Mouse (Mus musculus) MEL (cell line): ENCODE measurements around the gene Dyrk1a. TPM values are rescaled to one million over a fixed set of nuclear protein-coding genes. Genes with fewer than 3 reads are reported as not detected.

Experiments used
- DNase-seq: peaks from one replicate; pipeline ENCODE4 v3.0.0; 2011; ENCODE audit warnings: low read depth, low spot score
- H3K27ac ChIP-seq: 2 replicates; pipeline ENCODE4 v1.5.1; 2012; ENCODE audit warnings: low read depth, mild to moderate bottlenecking, control low read depth, low read length, moderate library complexity; ENCODE audit not compliant: control insufficient read depth
- H3K27me3 ChIP-seq, 2 experiments: fragments of 150-350 bp in 1 of 2; sonication (generic) in 1 of 2; 2 replicates each; pipeline ENCODE4 v1.6.1; 2012; ENCODE audit warnings: low read length in 2 of 2, mild to moderate bottlenecking in 2 of 2, improper control_type of control experiment in 1 of 2, moderate library complexity in 1 of 2; ENCODE audit not compliant: insufficient read depth in 2 of 2, control insufficient read depth in 1 of 2
- H3K36me3 ChIP-seq, 2 experiments: 2 replicates each; pipeline ENCODE4 v1.6.1; 2012 to 2014; ENCODE audit warnings: low read length in 2 of 2, improper control_type of control experiment in 1 of 2, inconsistent platforms in 1 of 2, mild to moderate bottlenecking in 1 of 2; ENCODE audit not compliant: insufficient read depth in 2 of 2, control insufficient read depth in 1 of 2
- H3K4me1 ChIP-seq, 2 experiments: fragments of 150-350 bp in 1 of 2; sonication (generic) in 1 of 2; 2 replicates each; pipeline ENCODE4 v1.6.1; 2012; ENCODE audit warnings: low read length in 2 of 2, improper control_type of control experiment in 1 of 2, mild to moderate bottlenecking in 1 of 2; ENCODE audit not compliant: insufficient read depth in 2 of 2, control insufficient read depth in 1 of 2
- H3K4me3 ChIP-seq, 2 experiments: fragments of 150-350 bp in 1 of 2; sonication (generic) in 1 of 2; 2 replicates each; pipeline ENCODE4 v1.5.1; 2012; ENCODE audit warnings: low read depth in 2 of 2, low read length in 2 of 2, mild to moderate bottlenecking in 2 of 2, moderate library complexity in 2 of 2, control low read depth in 1 of 2, improper control_type of control experiment in 1 of 2; ENCODE audit not compliant: control insufficient read depth in 1 of 2, insufficient read depth in 1 of 2
- H3K79me2 ChIP-seq: 2 replicates; pipeline ENCODE4 v1.6.1; 2012; ENCODE audit warnings: mild to moderate bottlenecking, low read length, moderate library complexity; ENCODE audit not compliant: control insufficient read depth, poor library complexity, insufficient read depth
- H3K9ac ChIP-seq: 2 replicates; pipeline ENCODE4 v1.6.1; 2012; ENCODE audit warnings: low read depth, mild to moderate bottlenecking, control low read depth, low read length, moderate library complexity; ENCODE audit not compliant: control insufficient read depth, poor library complexity, severe bottlenecking
- H3K9me3 ChIP-seq: fragments of 150-350 bp; sonication (generic); replicated peaks from 2 replicates; pipeline ENCODE4 v1.6.1; 2012; ENCODE audit warnings: mild to moderate bottlenecking, low read length, improper control_type of control experiment, moderate library complexity; ENCODE audit not compliant: insufficient read depth
- BHLHE40 ChIP-seq: IDR thresholded peaks from 2 replicates; pipeline ENCODE4 v1.6.1; 2012; ENCODE audit warnings: low read depth, mild to moderate bottlenecking, inconsistent platforms, low read length, improper control_type of control experiment, borderline replicate concordance
- CHD1 ChIP-seq: IDR thresholded peaks from 2 replicates; pipeline ENCODE4 v1.6.1; 2012; ENCODE audit warnings: low read depth, mild to moderate bottlenecking, inconsistent platforms, low read length, improper control_type of control experiment
- CTCF ChIP-seq, 3 experiments: IDR thresholded peaks in 2 of 3; conservative IDR thresholded peaks in 1 of 3; 2 replicates each; pipeline ENCODE4 v1.5.1; 2011 to 2012; ENCODE audit warnings: low read length in 3 of 3, low read depth in 2 of 3, mild to moderate bottlenecking in 2 of 3, improper control_type of control experiment in 1 of 3, inconsistent platforms in 1 of 3, mixed read lengths in 1 of 3, moderate library complexity in 1 of 3; ENCODE audit not compliant: control insufficient read depth in 1 of 3, insufficient read depth in 1 of 3, poor library complexity in 1 of 3, severe bottlenecking in 1 of 3
- GATA1 ChIP-seq: IDR thresholded peaks from 2 replicates; pipeline ENCODE4 v1.6.1; 2011; ENCODE audit warnings: low read depth, low read length, improper control_type of control experiment
- JUND ChIP-seq: IDR thresholded peaks from 2 replicates; pipeline ENCODE4 v1.6.1; 2011; ENCODE audit warnings: low read depth, mild to moderate bottlenecking, improper control_type of control experiment, low read length
- MAFK ChIP-seq: IDR thresholded peaks from 2 replicates; pipeline ENCODE4 v1.6.1; 2011; ENCODE audit warnings: low read depth, mild to moderate bottlenecking, low read length, improper control_type of control experiment, borderline replicate concordance
- MAX ChIP-seq: IDR thresholded peaks from 2 replicates; pipeline ENCODE4 v1.6.1; 2011; ENCODE audit warnings: low read length, improper control_type of control experiment
- MAZ ChIP-seq: IDR thresholded peaks from 2 replicates; pipeline ENCODE4 v1.6.1; 2012; ENCODE audit warnings: low read depth, mild to moderate bottlenecking, inconsistent platforms, low read length, improper control_type of control experiment
- MYC ChIP-seq: IDR thresholded peaks from 2 replicates; pipeline ENCODE4 v1.6.1; 2011; ENCODE audit warnings: low read depth, mild to moderate bottlenecking, low read length, improper control_type of control experiment, moderate library complexity
- NELFE ChIP-seq: IDR thresholded peaks from 2 replicates; pipeline ENCODE4 v1.6.1; 2011; ENCODE audit warnings: low read depth, low read length, improper control_type of control experiment
- POLR2AphosphoS2 ChIP-seq: IDR thresholded peaks from 2 replicates; pipeline ENCODE4 v1.6.1; 2011; ENCODE audit warnings: low read length, improper control_type of control experiment
- POLR2AphosphoS5 ChIP-seq: IDR thresholded peaks from 2 replicates; pipeline ENCODE4 v1.6.1; 2012; ENCODE audit warnings: low read depth, borderline replicate concordance, mild to moderate bottlenecking, inconsistent platforms, low read length, moderate library complexity, mixed read lengths
- RCOR1 ChIP-seq: IDR thresholded peaks from 2 replicates; pipeline ENCODE4 v1.6.1; 2012; ENCODE audit warnings: low read depth, mild to moderate bottlenecking, inconsistent platforms, low read length, improper control_type of control experiment
- SIN3A ChIP-seq: IDR thresholded peaks from 2 replicates; pipeline ENCODE4 v1.6.1; 2012; ENCODE audit warnings: low read length, improper control_type of control experiment, inconsistent platforms
- SMC3 ChIP-seq: IDR thresholded peaks from 2 replicates; pipeline ENCODE4 v1.6.1; 2011; ENCODE audit warnings: low read depth, low read length, improper control_type of control experiment
- UBTF ChIP-seq: IDR thresholded peaks from 2 replicates; pipeline ENCODE4 v1.6.1; 2012; ENCODE audit warnings: low read depth, mild to moderate bottlenecking, inconsistent platforms, low read length, improper control_type of control experiment, moderate library complexity, borderline replicate concordance; ENCODE audit not compliant: insufficient read depth
- USF1 ChIP-seq: IDR thresholded peaks from 2 replicates; pipeline ENCODE4 v1.6.1; 2014; ENCODE audit warnings: low read depth, mild to moderate bottlenecking, inconsistent platforms, low read length, improper control_type of control experiment, moderate library complexity
- USF2 ChIP-seq, 2 experiments: IDR thresholded peaks; 2 replicates each; pipeline ENCODE4 v1.6.1; 2011 to 2012; ENCODE audit warnings: improper control_type of control experiment in 2 of 2, low read length in 2 of 2, borderline replicate concordance in 1 of 2, inconsistent platforms in 1 of 2, low read depth in 1 of 2, mild to moderate bottlenecking in 1 of 2; ENCODE audit not compliant: insufficient read depth in 1 of 2
- ZC3H11A ChIP-seq: IDR thresholded peaks from 2 replicates; pipeline ENCODE4 v1.6.1; 2012; ENCODE audit warnings: low read depth, mild to moderate bottlenecking, inconsistent platforms, low read length, improper control_type of control experiment
- ZMIZ1 ChIP-seq: IDR thresholded peaks from 2 replicates; pipeline ENCODE4 v1.6.1; 2012; ENCODE audit warnings: low read depth, mild to moderate bottlenecking, inconsistent platforms, low read length, improper control_type of control experiment, moderate library complexity
- polyA plus RNA-seq, 2 experiments: library from polyadenylated mRNA; stranded (reverse) in 1 of 2; unstranded in 1 of 2; fragments of >175 nt in 1 of 2; fragments of >200 nt in 1 of 2; gene quantifications; 2 replicates each; pipeline versions ENCODE4 v1.2.1 to v1.2.4; 2012; ENCODE audit warnings: low replicate concordance in 2 of 2, low read depth in 1 of 2; ENCODE audit not compliant: insufficient read length in 2 of 2, insufficient read depth in 1 of 2, missing spikeins in 1 of 2
- total RNA-seq: library from RNA; depleted of rRNA; stranded (reverse); fragments of 300-350 nt; gene quantifications from 2 replicates; pipeline ENCODE4 v1.2.3, GENCODE M21; 2012

Dyrk1a gene
- total and polyA plus RNA-seq, 3 experiments = 22.6 to 126 (median 34.7) TPM

GRCm38 (mm10) chr16:94589648-94590047, 19.8 kb downstream of the Dyrk1a start:
- peaks cover 0 to 15% of the 10 kb centered on the region in 2 experiments; a peak in 3 of 4 replicates for H3K36me3 ChIP-seq
- peaks cover 92% of the 10 kb centered on the region for H3K79me2 ChIP-seq
- no peaks in the 10 kb centered on the region for H3K27me3 ChIP-seq
- no peaks in the 10 kb centered on the region for H3K9me3 ChIP-seq
- TF ChIP-seq MYC = no peak
- TF ChIP-seq ZC3H11A = no peak
- TF ChIP-seq POLR2AphosphoS5 = no peak
- no peak for TF ChIP-seq ZMIZ1
- TF ChIP-seq MAZ = no peak
- TF ChIP-seq JUND = no peak
- no peak for TF ChIP-seq BHLHE40
- TF ChIP-seq GATA1 = no peak
- TF ChIP-seq SMC3 = no peak
- TF ChIP-seq UBTF = no peak
- TF ChIP-seq USF2 (IDR thresholded peaks at IDR 0.05; ENCODE audit: borderline replicate concordance in 1 of 2, insufficient read depth in 1 of 2, low read depth in 1 of 2, low read length in 2 of 2) = no peak
- no peak for TF ChIP-seq CTCF (IDR thresholded peaks at IDR 0.05 in 2 of 3, conservative IDR thresholded peaks at IDR 0.05 in 1 of 3; ENCODE audit: control insufficient read depth in 1 of 3, insufficient read depth in 1 of 3, low read depth in 2 of 3, low read length in 3 of 3, poor library complexity in 1 of 3, severe bottlenecking in 1 of 3)
- no peak for TF ChIP-seq NELFE
- no peak for DNase-seq
- H3K4me1 ChIP-seq = peaks cover 3 to 5% of the 10 kb centered on the region in 2 experiments; a peak in 3 of 4 replicates
- no peak overlapping the region for H3K27ac ChIP-seq
- H3K9ac ChIP-seq = no peak overlapping the region
- no peak overlapping the region for H3K4me3 ChIP-seq

- Histone ChIP-seq H3K4me1 (peaks cover 3 to 5% of the 10 kb centered on the region in 2 experiments; a peak in 3 of 4 replicates), H3K9me3 (no peaks in the 10 kb centered on the region), H3K27ac (no peak overlapping the region), H3K79me2 (peaks cover 91% of the 10 kb centered on the region), H3K9ac (no peak overlapping the region), H3K4me3 (no peak overlapping the region), H3K36me3 (peaks cover 0 to 15% of the 10 kb centered on the region in 2 experiments; a peak in 3 of 4 replicates), H3K27me3 (no peaks in the 10 kb centered on the region)
- DNase-seq = no peak
- no peak for TF ChIP-seq RCOR1
These were observed 20.4 kb downstream of the Dyrk1a start for GRCm38 (mm10) chr16:94590214-94590613.

DNA sequence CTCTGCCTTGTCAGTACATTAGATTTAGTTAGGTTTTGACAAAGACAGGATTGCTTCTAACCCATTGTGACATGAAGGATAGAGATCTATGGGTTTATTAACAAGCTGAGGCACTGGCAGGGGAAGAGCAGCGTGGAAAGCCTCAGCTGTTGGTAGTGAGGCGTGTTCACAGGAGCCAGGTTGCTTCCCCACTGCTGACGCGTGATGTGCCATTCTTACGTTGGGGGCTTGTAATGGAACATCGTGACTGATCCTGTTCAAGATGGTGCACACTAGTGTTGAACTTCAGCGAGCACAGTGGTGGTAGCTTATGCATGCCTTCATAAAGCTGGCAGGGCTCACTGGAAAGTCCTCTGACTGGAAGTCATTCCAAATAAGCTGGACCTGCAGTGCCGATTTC, 21.2 kb downstream of the Dyrk1a start:
- H3K27me3 ChIP-seq = no peaks in the 10 kb centered on the region
- no peaks in the 10 kb centered on the region for H3K9me3 ChIP-seq
- peaks cover 0 to 13% of the 10 kb centered on the region in 2 experiments; a peak in 2 of 4 replicates for H3K36me3 ChIP-seq
- no peak for DNase-seq
- no peak for TF ChIP-seq ZC3H11A
- no peak for TF ChIP-seq MAFK
- no peak for TF ChIP-seq MAX
- TF ChIP-seq CHD1 = no peak
- TF ChIP-seq SIN3A = no peak
- no peak for TF ChIP-seq POLR2AphosphoS2
- TF ChIP-seq USF1 = no peak
- no peak overlapping the region for H3K27ac ChIP-seq
- peaks cover 5% of the 10 kb centered on the region in 2 experiments; a peak in 3 of 4 replicates for H3K4me1 ChIP-seq
- H3K4me3 ChIP-seq = no peak overlapping the region
- peaks cover 91% of the 10 kb centered on the region for H3K79me2 ChIP-seq
- no peak overlapping the region for H3K9ac ChIP-seq
